Mouse (Mus musculus): ENCODE measurements around the gene Pou3f3.

GRCm38 (mm10) chr1:42693852-42694251 is 1.7 kb upstream of the Pou3f3 start:
- TF ChIP-seq GATA1 (IDR thresholded peaks at IDR 0.05; ENCODE audit: low read length) (no peak), TAL1 (IDR thresholded peaks at IDR 0.05; ENCODE audit: low read length) (no peak)
